ENCODE assay signal across 18 mouse cellular contexts in genomic region chr2:144541246-144541645, GRCm38 (mm10). TPM values are rescaled to one million over a fixed set of nuclear protein-coding genes. Genes with fewer than 3 reads are reported as not detected.
A peak's percentile ranks its signal among the peaks of the same experiment; 100 is the strongest.
DNase-seq lines count a peak whose midpoint lies in the region; ATAC-seq and TF ChIP-seq lines count a peak whose summit lies in the region.
"Had no signal": no experiment of that assay in that cellular context is flagged by ENCODE, and none has a peak within 500 bp of the region (broad histone marks: within the 10 kb centered on the region; RNA-seq: fewer than 3 reads in every experiment).

No protein-coding gene starts in this region.

- no peak overlapping the region for H3K4me3 ChIP-seq in forebrain, postnatal 0 days (ENCODE audit: low read depth, low read length)
- H3K4me3 ChIP-seq in forebrain, embryonic 15.5 days = no peak overlapping the region
- H3K4me3 ChIP-seq in lung, postnatal 0 days (ENCODE audit: low read depth, low read length) = no peak overlapping the region
- H3K4me3 ChIP-seq: forebrain, embryonic 10.5 days; heart, embryonic 13.5 days; hindbrain, embryonic 12.5 days; kidney, embryonic 15.5 days; midbrain, embryonic 12.5 days; neural tube, embryonic 13.5 days had no signal

- peak; percentile 3 for DNase-seq in forebrain, postnatal 0 days
- DNase-seq in lung, postnatal 0 days (ENCODE audit: low spot score) = no peak
- no peak for DNase-seq in lung, postnatal 36 days
- peak; percentile 40 for DNase-seq in NIH3T3 (ENCODE audit: low read depth)
- no peak for DNase-seq in cerebellum, adult 9-10 months
- DNase-seq in yolk sac, embryonic 10.5 days (ENCODE audit: low spot score) = no peak
- DNase-seq: adrenal gland, postnatal 10 days; cerebellum, adult 11 months; lung, adult 2 months; right cerebral cortex, adult 18-20 months had no signal

- TF ChIP-seq CTCF in forebrain, postnatal 0 days (IDR thresholded peaks at IDR 0.05; ENCODE audit: low read depth) = peak; percentile 34; the same call in 1 of the 2 replicates
- peak; percentile 35 for TF ChIP-seq CTCF in lung, postnatal 0 days (IDR thresholded peaks at IDR 0.05)

- ATAC-seq in forebrain, postnatal 0 days = no peak
- ATAC-seq in forebrain, embryonic 15.5 days (replicated peaks) = no peak
- no peak for ATAC-seq in lung, postnatal 0 days
- ATAC-seq in megakaryocyte-erythroid progenitor cell, adult 5-6 weeks (replicated peaks; ENCODE audit: low FRiP score, low TSS enrichment, poor library complexity, severe bottlenecking) = peak; percentile 78

- no peaks in the 10 kb centered on the region for H3K27me3 ChIP-seq in forebrain, postnatal 0 days (ENCODE audit: insufficient read depth, low read length)
- H3K27me3 ChIP-seq in forebrain, embryonic 15.5 days = no peaks in the 10 kb centered on the region
- no peaks in the 10 kb centered on the region for H3K27me3 ChIP-seq in lung, postnatal 0 days (replicated peaks; ENCODE audit: insufficient read depth, low read length)
- H3K27me3 ChIP-seq: heart, embryonic 13.5 days; hindbrain, embryonic 12.5 days; kidney, embryonic 15.5 days; midbrain, embryonic 12.5 days; neural tube, embryonic 13.5 days had no signal

- H3K4me2 ChIP-seq in forebrain, postnatal 0 days (ENCODE audit: low read depth) = no peak overlapping the region
- no peak overlapping the region for H3K4me2 ChIP-seq in forebrain, embryonic 15.5 days (replicated peaks)
- no peak overlapping the region for H3K4me2 ChIP-seq in lung, postnatal 0 days (replicated peaks; ENCODE audit: low read depth, low read length)
- H3K4me2 ChIP-seq: heart, embryonic 13.5 days; hindbrain, embryonic 12.5 days; kidney, embryonic 15.5 days; midbrain, embryonic 12.5 days; neural tube, embryonic 13.5 days had no signal

- peaks cover 59% of the 10 kb centered on the region for H3K36me3 ChIP-seq in forebrain, postnatal 0 days (ENCODE audit: insufficient read depth)
- peaks cover 79% of the 10 kb centered on the region for H3K36me3 ChIP-seq in forebrain, embryonic 15.5 days
- peaks cover 26% of the 10 kb centered on the region; the same call in 1 of the 2 replicates for H3K36me3 ChIP-seq in lung, postnatal 0 days (ENCODE audit: insufficient read depth, low read length)

- no peak overlapping the region for H3K27ac ChIP-seq in forebrain, postnatal 0 days (ENCODE audit: low read depth, low read length)
- H3K27ac ChIP-seq in forebrain, embryonic 15.5 days (replicated peaks) = no peak overlapping the region
- H3K27ac ChIP-seq in lung, postnatal 0 days (ENCODE audit: low read length) = no peak overlapping the region
- H3K27ac ChIP-seq: forebrain, embryonic 10.5 days; heart, embryonic 13.5 days; hindbrain, embryonic 12.5 days; kidney, embryonic 15.5 days; midbrain, embryonic 12.5 days; neural tube, embryonic 13.5 days had no signal

- no peak for TF ChIP-seq EP300 in lung, postnatal 0 days (IDR thresholded peaks at IDR 0.05)

- H3K4me1 ChIP-seq in forebrain, postnatal 0 days (ENCODE audit: insufficient read depth) = no peaks in the 10 kb centered on the region
- H3K4me1 ChIP-seq in forebrain, embryonic 15.5 days = no peaks in the 10 kb centered on the region
- H3K4me1 ChIP-seq in lung, postnatal 0 days (ENCODE audit: insufficient read depth, low read depth, low read length) = no peaks in the 10 kb centered on the region
- H3K4me1 ChIP-seq: forebrain, embryonic 10.5 days; hindbrain, embryonic 12.5 days; midbrain, embryonic 12.5 days; neural tube, embryonic 13.5 days had no signal

- H3K9me3 ChIP-seq in forebrain, postnatal 0 days (ENCODE audit: low read length) = no peaks in the 10 kb centered on the region
- H3K9me3 ChIP-seq in forebrain, embryonic 15.5 days = no peaks in the 10 kb centered on the region
- H3K9me3 ChIP-seq in lung, postnatal 0 days (ENCODE audit: low read length) = no peaks in the 10 kb centered on the region
- H3K9me3 ChIP-seq: forebrain, embryonic 10.5 days; heart, embryonic 13.5 days; hindbrain, embryonic 12.5 days; kidney, embryonic 15.5 days; midbrain, embryonic 12.5 days; neural tube, embryonic 13.5 days had no signal

- 93% methylated on average over 4 of the region's 4 CpGs for WGBS in forebrain, postnatal 0 days
- 85% methylated on average over 4 of the region's 4 CpGs for WGBS in forebrain, embryonic 15.5 days
- WGBS in lung, postnatal 0 days = 91% methylated on average over 4 of the region's 4 CpGs

- H3K9ac ChIP-seq in forebrain, postnatal 0 days = no peak overlapping the region
- H3K9ac ChIP-seq in forebrain, embryonic 15.5 days (replicated peaks) = no peak overlapping the region
- H3K9ac ChIP-seq in lung, postnatal 0 days (replicated peaks; ENCODE audit: low read depth) = no peak overlapping the region
- H3K9ac ChIP-seq: heart, embryonic 13.5 days; hindbrain, embryonic 12.5 days; kidney, embryonic 15.5 days; midbrain, embryonic 12.5 days; neural tube, embryonic 13.5 days had no signal

RNA-seq across cellular contexts. Expression of gene Rbbp9, which starts 9.4 kb away (rescaled TPM):
- 20.7 and 21.6 TPM in 2 replicates for total RNA-seq in forebrain, postnatal 0 days (2014; rRNA removed)
- polyA plus RNA-seq in forebrain, postnatal 0 days (2015; fragmentation: Nextera tagmentation; extraction: Ambion mirVana) = 30.3 and 38.0 TPM in 2 replicates
- polyA plus RNA-seq in forebrain, embryonic 15.5 days (2015; fragmentation: Nextera tagmentation; extraction: Ambion mirVana) = 58.9 and 59.3 TPM in 2 replicates
- polyA plus RNA-seq in lung, postnatal 0 days (2015; fragmentation: Nextera tagmentation; extraction: Ambion mirVana) = 42.3 and 45.1 TPM in 2 replicates
- 8.6 and 10.3 TPM in 2 replicates for total RNA-seq in megakaryocyte-erythroid progenitor cell, adult 5-6 weeks (2014; fragmentation: Nextera tagmentation)
- 6.8 and 12.3 TPM in 2 replicates for total RNA-seq in megakaryocyte-erythroid progenitor cell, adult 5-6 weeks (2017)

RNA-seq across cellular contexts. Expression of gene Polr3f, which starts 13.7 kb away (rescaled TPM):
- 30.2 and 39.0 TPM in 2 replicates for total RNA-seq in forebrain, postnatal 0 days (2014; rRNA removed)
- 15.4 and 20.2 TPM in 2 replicates for polyA plus RNA-seq in forebrain, postnatal 0 days (2015; fragmentation: Nextera tagmentation; extraction: Ambion mirVana)
- 30.5 and 31.7 TPM in 2 replicates for polyA plus RNA-seq in forebrain, embryonic 15.5 days (2015; fragmentation: Nextera tagmentation; extraction: Ambion mirVana)
- polyA plus RNA-seq in lung, postnatal 0 days (2015; fragmentation: Nextera tagmentation; extraction: Ambion mirVana) = 11.5 and 11.9 TPM in 2 replicates
- total RNA-seq in megakaryocyte-erythroid progenitor cell, adult 5-6 weeks (2014; fragmentation: Nextera tagmentation) = 18.4 and 24.9 TPM in 2 replicates
- total RNA-seq in megakaryocyte-erythroid progenitor cell, adult 5-6 weeks (2017) = 30.5 and 31.7 TPM in 2 replicates

RNA-seq across cellular contexts. Expression of gene Dzank1, which starts 14.0 kb away (rescaled TPM):
- total RNA-seq in forebrain, postnatal 0 days (2014; rRNA removed) = 11.5 and 15.0 TPM in 2 replicates
- polyA plus RNA-seq in forebrain, postnatal 0 days (2015; fragmentation: Nextera tagmentation; extraction: Ambion mirVana) = 6.6 and 9.2 TPM in 2 replicates
- polyA plus RNA-seq in forebrain, embryonic 15.5 days (2015; fragmentation: Nextera tagmentation; extraction: Ambion mirVana) = 4.5 and 5.2 TPM in 2 replicates
- 1.2 and 1.4 TPM in 2 replicates for polyA plus RNA-seq in lung, postnatal 0 days (2015; fragmentation: Nextera tagmentation; extraction: Ambion mirVana)
- not detected in 2 replicates for total RNA-seq in megakaryocyte-erythroid progenitor cell, adult 5-6 weeks (2014; fragmentation: Nextera tagmentation)
- total RNA-seq in megakaryocyte-erythroid progenitor cell, adult 5-6 weeks (2017) = not detected in 2 replicates

RNA-seq across cellular contexts. Expression of gene Sec23b, which starts 14.8 kb away (rescaled TPM):
- 57.2 and 64.3 TPM in 2 replicates for total RNA-seq in forebrain, postnatal 0 days (2014; rRNA removed)
- polyA plus RNA-seq in forebrain, postnatal 0 days (2015; fragmentation: Nextera tagmentation; extraction: Ambion mirVana) = 50.8 and 56.7 TPM in 2 replicates
- 69.9 and 72.9 TPM in 2 replicates for polyA plus RNA-seq in forebrain, embryonic 15.5 days (2015; fragmentation: Nextera tagmentation; extraction: Ambion mirVana)
- polyA plus RNA-seq in lung, postnatal 0 days (2015; fragmentation: Nextera tagmentation; extraction: Ambion mirVana) = 62.4 and 64.3 TPM in 2 replicates
- total RNA-seq in megakaryocyte-erythroid progenitor cell, adult 5-6 weeks (2014; fragmentation: Nextera tagmentation) = 53.0 and 54.8 TPM in 2 replicates
- total RNA-seq in megakaryocyte-erythroid progenitor cell, adult 5-6 weeks (2017) = 52.6 and 78.6 TPM in 2 replicates

RNA-seq across cellular contexts. Expression of gene Smim26, which starts 52.6 kb away (rescaled TPM):
- total RNA-seq in forebrain, postnatal 0 days (2014; rRNA removed) = 22.7 and 60.6 TPM in 2 replicates
- polyA plus RNA-seq in forebrain, postnatal 0 days (2015; fragmentation: Nextera tagmentation; extraction: Ambion mirVana) = 71.3 and 86.1 TPM in 2 replicates
- polyA plus RNA-seq in forebrain, embryonic 15.5 days (2015; fragmentation: Nextera tagmentation; extraction: Ambion mirVana) = 53.5 and 56.9 TPM in 2 replicates
- 38.6 and 41.7 TPM in 2 replicates for polyA plus RNA-seq in lung, postnatal 0 days (2015; fragmentation: Nextera tagmentation; extraction: Ambion mirVana)
- total RNA-seq in megakaryocyte-erythroid progenitor cell, adult 5-6 weeks (2014; fragmentation: Nextera tagmentation) = 37.5 and 51.5 TPM in 2 replicates
- total RNA-seq in megakaryocyte-erythroid progenitor cell, adult 5-6 weeks (2017) = 7.7 and 31.1 TPM in 2 replicates

Comparison
In these comparisons a context has a peak if more than half of its experiments do, and no peak if none do; other contexts are left out.
1. DNase-seq: peak in forebrain, postnatal 0 days (single experiment) and NIH3T3 (single experiment); none in lung, postnatal 0 days (single experiment), lung, postnatal 36 days (single experiment), cerebellum, adult 9-10 months (single experiment) and yolk sac, embryonic 10.5 days (single experiment).